Mouse (Mus musculus): ENCODE results near the gene Spem1.

Gene Spem1

GRCm38 (mm10) chr11:69800392-69801197, 21.4 kb downstream of the Spem1 start:
- DNase-seq (ENCODE audit: extremely low spot score, low read depth, low spot score): peak; percentile 61

- DNase-seq (ENCODE audit: extremely low spot score, low read depth, low spot score): no peak
These were observed 21.9 kb downstream of the Spem1 start for GRCm38 (mm10) chr11:69800138-69800391.

- DNase-seq (ENCODE audit: extremely low spot score, low read depth, low spot score): no peak
These were observed 22.4 kb downstream of the Spem1 start for GRCm38 (mm10) chr11:69799394-69800137.

- no peak for DNase-seq (ENCODE audit: extremely low spot score, low read depth, low spot score)
These were observed 24.1 kb downstream of the Spem1 start for GRCm38 (mm10) chr11:69797924-69798323.

GRCm38 (mm10) chr11:69795983-69796435, 26.0 kb downstream of the Spem1 start:
- DNase-seq (ENCODE audit: extremely low spot score, low read depth, low spot score): no peak

- peak; percentile 61 for DNase-seq (ENCODE audit: extremely low spot score, low read depth, low spot score)
These were observed 26.6 kb downstream of the Spem1 start, which contains the start of gene Chrnb1 for GRCm38 (mm10) chr11:69795168-69795982. TSS of gene Chrnb1 (minus strand) at chr11:69795943.

GRCm38 (mm10) chr11:69793429-69793828, 28.6 kb downstream of the Spem1 start:
- DNase-seq (ENCODE audit: extremely low spot score, low read depth, low spot score): no peak

GRCm38 (mm10) chr11:69791420-69791819, 30.6 kb downstream of the Spem1 start:
- no peak for DNase-seq (ENCODE audit: extremely low spot score, low read depth, low spot score)

GRCm38 (mm10) chr11:69789431-69789830, 32.5 kb downstream of the Spem1 start:
- no peak for DNase-seq (ENCODE audit: extremely low spot score, low read depth, low spot score)

GRCm38 (mm10) chr11:69787306-69787705, 34.7 kb downstream of the Spem1 start:
- DNase-seq (ENCODE audit: extremely low spot score, low read depth, low spot score): no peak

- no peak for DNase-seq (ENCODE audit: extremely low spot score, low read depth, low spot score)
These were observed 37.1 kb downstream of the Spem1 start for GRCm38 (mm10) chr11:69784793-69785272.

GRCm38 (mm10) chr11:69781828-69782227, 40.2 kb downstream of the Spem1 start:
- no peak for DNase-seq (ENCODE audit: extremely low spot score, low read depth, low spot score)

GRCm38 (mm10) chr11:69778985-69779384, 43.0 kb downstream of the Spem1 start:
- DNase-seq (ENCODE audit: extremely low spot score, low read depth, low spot score): no peak

- no peak for DNase-seq (ENCODE audit: extremely low spot score, low read depth, low spot score)
These were observed 43.6 kb downstream of the Spem1 start for GRCm38 (mm10) chr11:69778258-69778982.

- no peak for DNase-seq (ENCODE audit: extremely low spot score, low read depth, low spot score)
These were observed 44.3 kb downstream of the Spem1 start for GRCm38 (mm10) chr11:69777504-69778257.

- no peak for DNase-seq (ENCODE audit: extremely low spot score, low read depth, low spot score)
These were observed 45.5 kb downstream of the Spem1 start for GRCm38 (mm10) chr11:69776488-69776887.

GRCm38 (mm10) chr11:69775716-69776115, 46.3 kb downstream of the Spem1 start:
- no peak for DNase-seq (ENCODE audit: extremely low spot score, low read depth, low spot score)

- no peak for DNase-seq (ENCODE audit: extremely low spot score, low read depth, low spot score)
These were observed 47.0 kb downstream of the Spem1 start for GRCm38 (mm10) chr11:69774961-69775360.
